Mouse (Mus musculus) bone marrow, adult 2 months (tissue): ENCODE measurements around the gene Cpm.

Source experiments
- CTCF ChIP-seq: fragments of 200-500 bp; IDR thresholded peaks from 2 replicates; pipeline ENCODE4 v1.5.1; 2011; ENCODE audit warnings: low read length, control low read depth; ENCODE audit not compliant: control insufficient read depth, insufficient read depth
- POLR2A ChIP-seq: fragments of 200-500 bp; IDR thresholded peaks from 2 replicates; pipeline ENCODE4 v1.6.1; 2011; ENCODE audit warnings: low read depth, mild to moderate bottlenecking, control low read depth, low read length, borderline replicate concordance; ENCODE audit not compliant: control insufficient read depth

DNA sequence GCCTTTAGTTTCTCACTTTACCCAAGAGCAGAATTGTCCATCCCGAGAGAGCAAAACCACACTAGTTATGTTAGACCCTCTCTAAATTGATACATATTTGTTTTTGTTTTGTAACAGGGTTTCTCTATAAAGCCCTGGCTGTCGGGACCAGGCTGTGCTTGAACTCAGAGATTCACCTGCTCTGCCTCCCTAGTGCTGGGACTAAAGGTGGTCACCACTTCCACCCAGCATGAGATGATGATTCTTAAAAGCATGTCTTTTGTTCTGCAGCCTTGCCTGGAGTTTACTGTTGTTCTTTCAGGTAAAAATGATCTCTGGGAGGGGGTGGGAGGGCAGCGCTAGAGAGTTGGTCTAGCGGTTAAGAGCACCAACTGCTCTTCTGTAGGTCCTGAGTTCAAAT lies 97.0 kb downstream of the Cpm start:
- TF ChIP-seq POLR2A, result no peak
- TF ChIP-seq CTCF, result no peak
